Mouse (Mus musculus) urinary bladder, postnatal 4 days (tissue): ENCODE measurements around the gene Eif2b2.

Source experiments
- DNase-seq, 2 experiments: peaks; one replicate each; pipeline ENCODE4 v3.0.0; 2021 to 2022; ENCODE audit warnings: low spot score in 2 of 2

The Eif2b2 gene

GRCm38 (mm10) chr12:85252083-85252482, 32.8 kb downstream of the Eif2b2 start:
- DNase-seq, result no peak

DNA sequence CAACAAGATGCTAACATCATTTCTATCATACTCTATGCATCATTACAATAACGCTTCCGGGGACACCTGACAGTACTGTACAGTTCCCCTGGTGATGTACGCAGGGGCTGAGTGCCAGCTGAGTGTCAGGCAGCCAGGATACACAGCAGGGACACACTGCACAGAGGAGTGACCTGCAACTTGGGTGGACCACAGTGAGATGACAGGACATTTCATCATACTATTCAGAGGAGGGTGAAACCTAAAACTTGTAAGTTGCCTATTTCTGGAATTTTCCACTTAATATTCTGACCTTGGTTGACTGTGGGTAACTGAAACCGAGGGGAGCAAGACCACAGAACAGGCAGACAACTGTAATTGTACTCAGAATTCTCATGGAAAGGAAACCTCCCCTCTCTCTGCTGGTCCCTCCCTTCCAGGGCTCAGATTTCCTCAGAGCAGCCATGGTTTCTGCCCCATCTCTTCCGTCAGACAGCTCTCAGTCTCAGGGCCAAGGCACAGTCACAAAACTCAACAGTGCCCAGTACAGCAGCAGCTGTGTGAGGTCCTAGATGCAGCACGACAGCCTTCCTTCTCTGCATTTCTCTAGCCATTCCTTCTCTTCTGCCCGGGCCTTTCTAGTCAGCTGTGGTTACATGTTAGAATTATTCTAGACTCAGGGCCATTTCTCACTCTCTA, 36.9 kb downstream of the Eif2b2 start:
- DNase-seq, result no peak

GRCm38 (mm10) chr12:85257008-85257639, 37.8 kb downstream of the Eif2b2 start:
- no peak for DNase-seq

- DNase-seq, result no peak
Measured at GRCm38 (mm10) chr12:85262489-85262888, 43.2 kb downstream of the Eif2b2 start.

DNA sequence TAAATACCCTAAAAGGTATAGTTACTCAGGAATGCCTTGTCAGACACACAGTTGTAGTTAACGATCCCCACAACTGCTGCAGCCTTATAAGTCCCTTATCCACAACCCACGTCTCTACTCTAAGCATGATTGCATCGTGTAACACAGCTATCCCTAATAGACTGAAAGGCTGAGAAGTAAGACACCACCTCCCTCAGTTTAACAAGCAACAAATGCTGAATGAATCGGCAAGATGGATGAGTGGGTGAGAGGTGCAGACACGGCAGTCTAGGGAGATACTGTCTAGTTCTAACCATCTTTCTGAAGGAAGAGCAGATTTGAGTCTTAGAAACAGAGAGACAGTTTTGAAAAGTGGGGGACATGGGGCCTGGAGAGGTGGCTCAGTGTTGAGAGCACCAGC, 43.9 kb downstream of the Eif2b2 start:
- no peak for DNase-seq

- no peak for DNase-seq
Measured at GRCm38 (mm10) chr12:85264531-85264930, 45.2 kb downstream of the Eif2b2 start.

DNA sequence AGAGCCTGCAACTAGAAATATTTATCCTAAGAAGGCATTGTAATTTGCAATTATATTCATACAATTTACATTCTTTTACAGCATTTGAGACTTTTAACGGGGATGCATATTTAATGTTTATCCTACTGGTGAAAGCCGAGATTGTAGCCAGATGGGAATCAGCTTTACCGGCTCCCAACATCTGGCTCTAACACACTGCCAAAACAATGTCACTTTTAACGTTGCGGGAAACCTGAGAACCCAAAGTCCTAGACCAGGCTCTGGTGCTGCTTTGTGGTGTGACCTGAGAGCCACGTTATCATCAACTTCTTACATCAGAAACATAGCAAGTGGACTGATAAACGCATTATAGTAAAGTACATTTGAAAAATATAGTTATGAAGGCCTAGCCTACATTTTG, 45.7 kb downstream of the Eif2b2 start:
- DNase-seq, result no peak

- no peak for DNase-seq
Measured at GRCm38 (mm10) chr12:85266248-85266647, 47.0 kb downstream of the Eif2b2 start.

DNA sequence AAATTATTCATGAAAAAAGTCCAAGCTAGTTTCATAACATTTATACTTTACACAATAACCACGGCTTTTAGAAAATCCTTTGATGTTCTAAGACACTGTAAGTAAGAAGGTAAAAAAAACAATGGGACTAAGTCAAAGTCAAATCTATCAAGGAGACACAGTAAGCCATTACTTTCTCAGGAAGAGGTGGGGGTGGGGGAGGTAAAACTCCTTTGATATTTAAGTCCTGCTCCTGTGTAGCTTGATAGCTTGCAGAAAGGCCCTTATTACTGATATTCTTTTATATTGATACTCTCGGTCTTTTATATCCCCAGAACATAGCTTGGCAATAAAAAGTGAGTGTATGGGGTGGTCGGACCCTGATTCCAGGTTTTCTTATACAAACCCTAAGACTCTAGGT, 50.5 kb downstream of the Eif2b2 start:
- no peak for DNase-seq

DNA sequence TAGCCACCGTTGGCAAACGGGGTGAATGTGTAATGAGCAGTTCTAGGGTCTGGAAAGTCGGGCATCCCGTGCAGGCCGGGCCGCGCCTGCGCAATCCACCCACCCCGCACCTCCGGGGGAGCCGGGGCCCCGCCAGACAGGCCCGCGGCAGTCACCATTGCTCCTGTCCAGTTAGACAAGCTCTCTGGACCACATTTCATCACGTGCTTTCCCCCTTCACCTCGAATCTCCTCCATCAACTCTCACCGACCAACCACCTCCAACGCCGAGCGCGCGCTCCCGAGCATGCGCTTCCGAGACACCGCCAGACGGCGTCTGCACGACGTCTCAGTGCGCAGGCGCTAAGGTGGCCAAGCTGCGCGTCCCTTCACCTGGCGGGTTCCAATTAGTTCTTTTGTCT, 51.0 kb downstream of the Eif2b2 start, which contains the start of gene Mlh3:
Gene Mlh3 (minus strand): TSS at position 281 of the 400 bp plus-strand sequence.
- peak; percentile 76 to 78 for DNase-seq

- no peak for DNase-seq
Measured at GRCm38 (mm10) chr12:85271132-85271842, 52.0 kb downstream of the Eif2b2 start.

GRCm38 (mm10) chr12:85271843-85272206, 52.5 kb downstream of the Eif2b2 start:
- no peak for DNase-seq

DNA sequence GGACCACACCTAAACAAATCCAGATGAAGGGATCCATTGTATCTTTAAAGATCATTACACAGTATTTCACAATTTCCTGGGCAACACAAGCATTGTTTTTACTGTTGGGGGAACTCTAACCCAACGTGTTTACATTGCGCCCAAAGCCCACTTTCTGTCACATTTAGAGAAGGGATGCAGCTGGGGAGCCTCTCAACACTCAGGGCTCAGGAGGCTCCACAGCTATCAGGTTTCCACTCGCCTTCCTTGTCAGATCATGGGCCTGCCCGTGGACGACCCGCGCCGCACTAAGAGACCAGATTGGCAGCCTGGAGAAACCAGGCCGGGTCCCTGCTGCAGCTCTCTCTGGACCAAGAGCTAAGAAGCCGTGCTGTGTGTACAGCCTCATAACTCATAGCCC, 54.2 kb downstream of the Eif2b2 start:
- DNase-seq, result peak in 1 of 2 experiments; percentile 24
